Mouse (Mus musculus) ES-Bruce4 (cell line): ENCODE data around the gene Fto. TPM values are rescaled to one million over a fixed set of nuclear protein-coding genes. Genes with fewer than 3 reads are reported as not detected.

Experiments
- H3K27ac ChIP-seq: 2 replicates; pipeline ENCODE4 v1.5.1; 2012; ENCODE audit warnings: low read length, inconsistent platforms; ENCODE audit not compliant: insufficient read depth
- H3K27me3 ChIP-seq: 2 replicates; pipeline ENCODE4 v1.6.1; 2012; ENCODE audit warnings: mild to moderate bottlenecking, low read length, inconsistent platforms; ENCODE audit not compliant: control insufficient read depth, poor library complexity, insufficient read depth, severe bottlenecking
- H3K36me3 ChIP-seq: 2 replicates; pipeline ENCODE4 v1.6.1; 2012; ENCODE audit warnings: inconsistent platforms, mild to moderate bottlenecking, low read length, moderate library complexity; ENCODE audit not compliant: control insufficient read depth, poor library complexity, insufficient read depth, severe bottlenecking
- H3K4me1 ChIP-seq: one replicate; pipeline ENCODE4 v1.8.1; 2011; ENCODE audit warnings: low read length; ENCODE audit not compliant: control insufficient read depth, insufficient read depth
- H3K4me3 ChIP-seq: 2 replicates; pipeline ENCODE4 v1.5.1; 2011; ENCODE audit warnings: low read depth, mild to moderate bottlenecking, low read length
- H3K9ac ChIP-seq: 2 replicates; pipeline ENCODE4 v1.6.1; 2012; ENCODE audit warnings: low read depth, mild to moderate bottlenecking, inconsistent platforms; ENCODE audit not compliant: poor library complexity, severe bottlenecking
- H3K9me3 ChIP-seq: replicated peaks from 2 replicates; pipeline ENCODE4 v1.6.1; 2012; ENCODE audit warnings: mild to moderate bottlenecking, low read length, inconsistent platforms; ENCODE audit not compliant: control insufficient read depth, poor library complexity, insufficient read depth, severe bottlenecking
- CTCF ChIP-seq: IDR thresholded peaks from one replicate; pipeline ENCODE4 v1.8.1; 2011; ENCODE audit warnings: low read depth, low read length
- EP300 ChIP-seq: IDR thresholded peaks from 2 replicates; pipeline ENCODE4 v1.6.1; 2011; ENCODE audit warnings: low read depth, low read length; ENCODE audit not compliant: insufficient read depth
- POLR2A ChIP-seq: IDR thresholded peaks from one replicate; pipeline ENCODE4 v1.8.1; 2011; ENCODE audit warnings: low read length; ENCODE audit not compliant: insufficient read depth
- polyA plus RNA-seq: library from polyadenylated mRNA; stranded (reverse); fragments of >200 nt; gene quantifications from 2 replicates; pipeline ENCODE4 v1.2.4, GENCODE M21; 2011; ENCODE audit warnings: low read depth; ENCODE audit not compliant: missing spikeins, insufficient read depth, insufficient read length

Fto gene
- polyA plus RNA-seq, 1 experiment: 61.2 TPM

GRCm38 (mm10) chr8:91317567-91318227 is 4.4 kb downstream of the Fto start:
- H3K27ac ChIP-seq: no peak overlapping the region
- no peaks in the 10 kb centered on the region for H3K9me3 ChIP-seq
- H3K36me3 ChIP-seq: no peaks in the 10 kb centered on the region
- no peak overlapping the region for H3K4me3 ChIP-seq
- no peaks in the 10 kb centered on the region for H3K4me1 ChIP-seq
- no peaks in the 10 kb centered on the region for H3K27me3 ChIP-seq
- no peak overlapping the region for H3K9ac ChIP-seq
- TF ChIP-seq EP300 (no peak), CTCF (no peak), POLR2A (no peak)

GRCm38 (mm10) chr8:91318938-91319729 is 5.8 kb downstream of the Fto start:
- Histone ChIP-seq H3K4me1 (no peaks in the 10 kb centered on the region), H3K4me3 (no peak overlapping the region), H3K9me3 (no peaks in the 10 kb centered on the region), H3K27ac (no peak overlapping the region), H3K27me3 (no peaks in the 10 kb centered on the region), H3K36me3 (no peaks in the 10 kb centered on the region), H3K9ac (no peak overlapping the region)
- TF ChIP-seq POLR2A (no peak), CTCF (no peak), EP300 (no peak)

DNA sequence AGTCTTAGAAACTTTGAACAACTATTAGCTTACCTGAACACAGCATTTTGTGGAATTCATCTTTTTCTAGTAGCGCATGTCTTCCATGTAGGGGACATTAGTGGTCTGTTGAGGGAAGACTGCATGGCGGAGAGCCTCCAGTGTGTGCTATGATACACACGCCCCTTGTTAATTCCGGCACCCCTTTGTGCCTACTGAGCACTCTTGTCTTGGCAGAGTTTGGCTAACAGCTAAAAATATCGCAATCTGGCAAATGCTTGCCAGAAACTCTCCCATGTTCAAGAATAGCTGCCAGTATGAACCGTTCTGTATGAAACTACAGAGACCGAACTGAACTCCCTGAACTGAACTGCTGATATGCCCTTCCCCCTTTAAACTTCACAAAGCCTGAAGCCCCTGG is 10.2 kb downstream of the Fto start:
- Histone ChIP-seq H3K4me1 (peaks cover 4% of the 10 kb centered on the region), H3K9me3 (no peaks in the 10 kb centered on the region), H3K27ac (no peak overlapping the region), H3K36me3 (no peaks in the 10 kb centered on the region), H3K4me3 (no peak overlapping the region), H3K27me3 (no peaks in the 10 kb centered on the region), H3K9ac (no peak overlapping the region)
- TF ChIP-seq CTCF: no peak
- no peak for TF ChIP-seq EP300
- no peak for TF ChIP-seq POLR2A

DNA sequence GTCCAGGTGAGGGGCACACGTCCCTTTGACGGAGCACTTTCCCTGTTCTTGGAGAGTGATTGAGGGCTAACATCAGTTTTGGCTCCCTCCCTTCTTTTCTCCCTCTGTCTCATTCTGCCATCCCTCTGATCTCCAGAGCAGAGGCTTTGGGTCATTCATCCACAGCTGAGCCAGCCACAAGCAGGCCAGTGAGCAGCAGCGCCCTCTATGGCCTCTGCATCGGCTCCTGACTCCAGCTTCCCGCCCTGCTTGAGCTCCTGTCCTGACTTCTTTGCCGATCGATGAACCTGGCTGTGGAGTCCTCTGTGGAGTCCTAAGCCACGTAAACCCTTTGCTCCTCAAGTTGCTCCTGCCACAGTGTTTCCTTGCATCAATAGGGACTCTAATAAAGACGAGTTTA is 10.9 kb downstream of the Fto start:
- H3K4me1 ChIP-seq: peaks cover 4% of the 10 kb centered on the region
- no peaks in the 10 kb centered on the region for H3K36me3 ChIP-seq
- no peak overlapping the region for H3K4me3 ChIP-seq
- H3K9ac ChIP-seq: no peak overlapping the region
- H3K27me3 ChIP-seq: no peaks in the 10 kb centered on the region
- no peak overlapping the region for H3K27ac ChIP-seq
- H3K9me3 ChIP-seq: no peaks in the 10 kb centered on the region
- TF ChIP-seq EP300 (no peak), CTCF (peak; percentile 72)

DNA sequence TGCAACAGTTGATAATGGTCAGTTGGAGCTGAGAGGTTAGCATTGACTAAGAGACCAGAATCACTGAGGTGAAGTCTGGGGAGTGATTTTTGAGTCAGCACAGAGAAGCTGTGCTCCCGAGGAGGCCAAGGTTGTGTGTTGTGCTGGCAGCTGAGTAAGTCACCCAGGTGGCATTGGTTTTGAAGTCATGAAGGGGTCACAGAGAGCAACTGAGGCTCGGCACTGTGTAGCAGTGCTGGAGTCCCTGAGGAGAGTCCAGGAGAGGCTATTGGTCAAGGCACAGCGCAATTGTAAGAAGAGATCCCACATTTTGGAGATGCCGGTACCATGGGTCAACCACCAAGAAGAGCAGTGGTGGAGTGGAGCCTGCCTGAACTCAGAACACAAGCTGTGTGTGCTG is 11.6 kb downstream of the Fto start:
- no peak for TF ChIP-seq POLR2A
- no peak for TF ChIP-seq CTCF
- TF ChIP-seq EP300: no peak
- H3K27me3 ChIP-seq: no peaks in the 10 kb centered on the region

GRCm38 (mm10) chr8:91326018-91326417 is 12.7 kb downstream of the Fto start:
- no peaks in the 10 kb centered on the region for H3K9me3 ChIP-seq
- peaks cover 6% of the 10 kb centered on the region for H3K4me1 ChIP-seq
- no peak overlapping the region for H3K9ac ChIP-seq

More for the DNA sequence above, 11.6 kb downstream of the Fto start:
- H3K9ac ChIP-seq: no peak overlapping the region
- no peak overlapping the region for H3K27ac ChIP-seq
- no peak overlapping the region for H3K4me3 ChIP-seq
- peaks cover 4% of the 10 kb centered on the region for H3K4me1 ChIP-seq
- no peaks in the 10 kb centered on the region for H3K36me3 ChIP-seq
- H3K9me3 ChIP-seq: no peaks in the 10 kb centered on the region

More at GRCm38 (mm10) chr8:91326018-91326417, 12.7 kb downstream of the Fto start:
- TF ChIP-seq EP300 (no peak), CTCF (no peak), POLR2A (no peak)
- H3K27me3 ChIP-seq: no peaks in the 10 kb centered on the region
- H3K27ac ChIP-seq: no peak overlapping the region
- H3K36me3 ChIP-seq: no peaks in the 10 kb centered on the region
- no peak overlapping the region for H3K4me3 ChIP-seq
